Comparison of ENCODE assay signal across 9 mouse cellular contexts in the genomic region with DNA sequence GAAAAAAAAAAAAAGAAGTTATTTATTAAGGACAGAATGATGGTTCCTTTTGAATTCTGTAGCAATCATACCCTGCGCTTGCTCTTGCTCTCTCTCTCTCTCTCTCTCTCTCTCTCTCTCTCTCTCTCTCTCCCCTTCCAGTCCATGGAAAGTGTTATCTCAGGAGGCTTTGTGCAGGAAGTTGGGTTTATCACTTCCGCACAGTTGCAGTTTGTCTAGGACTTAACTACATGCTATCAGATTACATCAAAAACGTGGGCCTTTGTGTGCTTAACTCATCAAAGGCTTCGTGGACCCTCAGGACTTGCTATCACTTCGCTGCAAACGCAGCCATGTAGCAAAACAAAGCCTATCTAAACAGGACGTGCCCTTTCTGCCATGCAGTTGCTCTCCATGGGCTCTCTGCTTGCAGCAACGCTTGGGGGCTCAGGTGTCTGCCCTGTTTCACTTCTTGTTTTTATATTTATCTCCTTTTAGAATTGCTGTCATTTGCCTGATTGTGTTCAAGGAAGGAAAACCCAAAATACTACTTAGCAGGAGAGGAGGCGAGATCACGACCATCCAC. TPM values are rescaled to one million over a fixed set of nuclear protein-coding genes. Genes with fewer than 3 reads are reported as not detected.
DNase-seq lines count a peak whose midpoint lies in the region; ATAC-seq and TF ChIP-seq lines count a peak whose summit lies in the region.
"Had no signal": no experiment of that assay in that cellular context is flagged by ENCODE, and none has a peak within 500 bp of the region (broad histone marks: within the 10 kb centered on the region; RNA-seq: fewer than 3 reads in every experiment).

No protein-coding gene starts in this region.

- H3K9ac ChIP-seq in forebrain, embryonic 11.5 days (ENCODE audit: low read length), result no peak overlapping the region
- no peak overlapping the region for H3K9ac ChIP-seq in forebrain, embryonic 12.5 days

- no peaks in the 10 kb centered on the region for H3K4me1 ChIP-seq in forebrain, embryonic 11.5 days (replicated peaks; ENCODE audit: control insufficient read depth, insufficient read depth, low read length)
- no peaks in the 10 kb centered on the region for H3K4me1 ChIP-seq in forebrain, embryonic 12.5 days

- TF ChIP-seq CTCF in brain, embryonic 14.5 days (IDR thresholded peaks at IDR 0.05; ENCODE audit: borderline replicate concordance, extremely low read depth, insufficient read depth, insufficient read length), result no peak

- H3K4me3 ChIP-seq in forebrain, embryonic 11.5 days (ENCODE audit: low read depth, low read length), result no peak overlapping the region
- H3K4me3 ChIP-seq in forebrain, embryonic 12.5 days (replicated peaks), result no peak overlapping the region

- H3K27me3 ChIP-seq in forebrain, embryonic 11.5 days (ENCODE audit: control insufficient read depth, insufficient read depth, low read length), result no peaks in the 10 kb centered on the region
- no peaks in the 10 kb centered on the region for H3K27me3 ChIP-seq in forebrain, embryonic 12.5 days

- 0 out of 2 replicates have a peak overlapping the region, but pooled peaks have one; percentile 12 for H3K27ac ChIP-seq in forebrain, embryonic 11.5 days (ENCODE audit: low read depth, low read length)
- no peak overlapping the region for H3K27ac ChIP-seq in forebrain, embryonic 12.5 days

- no peak for TF ChIP-seq POLR2A in brain, embryonic 14.5 days (IDR thresholded peaks at IDR 0.05; ENCODE audit: borderline replicate concordance, extremely low read depth, insufficient read depth, insufficient read length, poor library complexity, severe bottlenecking)

- H3K4me2 ChIP-seq in forebrain, embryonic 11.5 days (ENCODE audit: low read depth, low read length, severe bottlenecking), result no peak overlapping the region
- no peak overlapping the region for H3K4me2 ChIP-seq in forebrain, embryonic 12.5 days

- no peak for ATAC-seq in forebrain, embryonic 11.5 days (replicated peaks; ENCODE audit: low FRiP score)
- no peak for ATAC-seq in forebrain, embryonic 12.5 days (ENCODE audit: low FRiP score)
- no peak for ATAC-seq in cerebellum, adult (ENCODE audit: insufficient number of reproducible peaks, low FRiP score, low TSS enrichment)

- no peak for DNase-seq in forebrain, embryonic 11.5 days (ENCODE audit: low spot score)
- peak; percentile 14 for DNase-seq in brain, embryonic 14.5 days (ENCODE audit: low read depth)
- DNase-seq in liver, result peak; percentile 58
- peak; percentile 28 for DNase-seq in naive thymus-derived CD4-positive, alpha-beta T cell, adult 2 months (ENCODE audit: low read depth)
- DNase-seq in adrenal gland, adult 2 months, result no peak
- no peak for DNase-seq in left cerebral cortex, adult 11 months (ENCODE audit: low spot score)
- DNase-seq: kidney, postnatal 10 days had no signal

- no peaks in the 10 kb centered on the region for H3K9me3 ChIP-seq in forebrain, embryonic 11.5 days (ENCODE audit: control insufficient read depth, low read length)
- H3K9me3 ChIP-seq in forebrain, embryonic 12.5 days, result no peaks in the 10 kb centered on the region

- H3K36me3 ChIP-seq in forebrain, embryonic 11.5 days (ENCODE audit: control insufficient read depth, insufficient read depth, low read length), result no peaks in the 10 kb centered on the region
- no peaks in the 10 kb centered on the region for H3K36me3 ChIP-seq in forebrain, embryonic 12.5 days (replicated peaks)

- 66% methylated on average over 10 of the region's 10 CpGs for WGBS in forebrain, embryonic 11.5 days
- 66% methylated on average over 10 of the region's 10 CpGs for WGBS in forebrain, embryonic 12.5 days

RNA-seq across cellular contexts. Expression of a gene that starts 56.2 kb away (rescaled TPM):
- 9.1 and 10.2 TPM in 2 replicates for polyA plus RNA-seq in forebrain, embryonic 11.5 days (2014; fragmentation: Nextera tagmentation; extraction: Ambion mirVana)
- 9.7 and 11.4 TPM in 2 replicates for polyA plus RNA-seq in forebrain, embryonic 12.5 days (2016; fragmentation: Nextera tagmentation; extraction: Ambion mirVana)
- 11.2 and 11.9 TPM in 2 replicates for polyA plus RNA-seq in brain, embryonic 14.5 days (2012; rRNA removed)
- 10 to 100 TPM; 20.5 to 20.9 TPM for total RNA-seq in adrenal gland, adult 2 months (2021)
- 3.3 and 3.7 TPM in 2 replicates for polyA plus RNA-seq in adrenal gland, adult 2 months (2012; rRNA removed)

RNA-seq across cellular contexts. Expression of a gene that starts 59.4 kb away (rescaled TPM):
- 4.5 and 5.1 TPM in 2 replicates for polyA plus RNA-seq in forebrain, embryonic 11.5 days (2014; fragmentation: Nextera tagmentation; extraction: Ambion mirVana)
- polyA plus RNA-seq in forebrain, embryonic 12.5 days (2016; fragmentation: Nextera tagmentation; extraction: Ambion mirVana), result 4.8 and 5.4 TPM in 2 replicates
- 1.8 and 2.7 TPM in 2 replicates for polyA plus RNA-seq in brain, embryonic 14.5 days (2012; rRNA removed)
- total RNA-seq in adrenal gland, adult 2 months (2021), result 10 to 100 TPM; 38.0 to 79.8 TPM
- polyA plus RNA-seq in adrenal gland, adult 2 months (2012; rRNA removed), result 162 and 413 TPM in 2 replicates

Comparison
In these comparisons a context has a peak if more than half of its experiments do, and no peak if none do; other contexts are left out.
1. DNase-seq: peak in brain, embryonic 14.5 days (single experiment), liver (single experiment) and naive thymus-derived CD4-positive, alpha-beta T cell, adult 2 months (single experiment); none in forebrain, embryonic 11.5 days (single experiment), adrenal gland, adult 2 months (single experiment) and left cerebral cortex, adult 11 months (single experiment).
2. RNA of a gene that starts 59.4 kb away (polyA plus RNA-seq): 162 to 413 TPM in adrenal gland, adult 2 months; 4.8 to 5.4 TPM in forebrain, embryonic 12.5 days, 4.5 to 5.1 TPM in forebrain, embryonic 11.5 days and 1.8 to 2.7 TPM in brain, embryonic 14.5 days; every median in the first group is over 10 times any median in the second.